Mouse (Mus musculus): ENCODE measurements around the gene Ugt2a2. TPM values are rescaled to one million over a fixed set of nuclear protein-coding genes. Genes with fewer than 3 reads are reported as not detected.
"Not testable (repeated sequence)": the region's sequence is repeated elsewhere in the genome, so short reads cannot be mapped to it uniquely, and the experiment has no call there.

Gene Ugt2a2
- polyA plus RNA-seq, 1 experiment from 2014 or later, result not detected

DNA sequence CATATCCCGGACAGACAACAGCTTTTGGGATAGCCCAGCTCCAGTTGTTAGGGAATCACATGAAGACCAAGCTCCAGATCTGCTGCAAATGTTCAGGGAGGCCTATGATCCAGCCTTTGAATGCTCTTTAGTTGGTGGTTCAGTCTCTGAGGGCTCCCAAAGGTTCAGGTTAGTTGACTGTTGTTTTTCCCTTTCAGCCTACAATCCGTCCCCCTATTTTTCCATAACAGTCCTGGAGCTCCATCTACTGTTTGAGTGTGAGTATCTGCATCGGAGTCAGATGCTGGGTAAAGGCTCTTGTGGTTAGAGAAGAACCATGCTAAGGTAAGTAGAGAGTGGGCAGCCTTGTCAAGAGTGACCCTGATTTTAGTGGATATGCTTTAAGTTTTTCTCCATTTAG lies 45.8 kb downstream of the Ugt2a2 start:
- no peak for ATAC-seq (ENCODE audit: low FRiP score)
- no peak overlapping the region for H3K4me3 ChIP-seq
- WGBS, result 49% methylated on average over 3 of the region's 3 CpGs

DNA sequence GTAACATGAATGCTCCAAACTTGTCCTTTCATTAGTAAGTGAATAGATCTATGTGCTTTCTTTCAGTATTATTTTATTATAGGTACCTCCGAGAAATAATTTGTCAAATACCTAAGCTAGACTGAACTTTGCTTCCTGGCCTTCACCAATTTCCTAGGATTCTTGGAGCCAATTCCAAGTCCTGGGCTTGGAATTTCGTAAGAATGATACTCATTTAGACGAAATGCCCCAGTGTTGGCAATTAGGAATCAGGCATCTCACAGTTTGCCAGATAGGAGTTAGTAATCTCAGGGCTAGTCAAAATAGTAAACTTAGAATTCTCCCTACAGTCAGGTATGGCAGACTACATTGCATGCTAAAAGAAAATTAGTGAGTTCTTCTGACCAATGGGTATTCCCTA lies 56.4 kb downstream of the Ugt2a2 start:
- no peaks in the 10 kb centered on the region for H3K9me3 ChIP-seq (replicated peaks)
- no peak overlapping the region for H3K4me2 ChIP-seq (replicated peaks)
- H3K9ac ChIP-seq, result no peak overlapping the region
- no peak overlapping the region for H3K27ac ChIP-seq
- H3K36me3 ChIP-seq, result no peaks in the 10 kb centered on the region
- no peak for ATAC-seq (ENCODE audit: low FRiP score)
- WGBS, result 84% methylated on average over 3 of the region's 3 CpGs
- H3K4me1 ChIP-seq, result no peaks in the 10 kb centered on the region
- H3K27me3 ChIP-seq, result no peaks in the 10 kb centered on the region
- H3K4me3 ChIP-seq, result no peak overlapping the region

More for the DNA sequence above, 45.8 kb downstream of the Ugt2a2 start:
- Histone ChIP-seq H3K27ac (no peak overlapping the region), H3K4me2 (replicated peaks) (no peak overlapping the region), H3K36me3 (no peaks in the 10 kb centered on the region), H3K27me3 (no peaks in the 10 kb centered on the region), H3K9ac (no peak overlapping the region), H3K9me3 (replicated peaks) (no peaks in the 10 kb centered on the region), H3K4me1 (no peaks in the 10 kb centered on the region)

DNA sequence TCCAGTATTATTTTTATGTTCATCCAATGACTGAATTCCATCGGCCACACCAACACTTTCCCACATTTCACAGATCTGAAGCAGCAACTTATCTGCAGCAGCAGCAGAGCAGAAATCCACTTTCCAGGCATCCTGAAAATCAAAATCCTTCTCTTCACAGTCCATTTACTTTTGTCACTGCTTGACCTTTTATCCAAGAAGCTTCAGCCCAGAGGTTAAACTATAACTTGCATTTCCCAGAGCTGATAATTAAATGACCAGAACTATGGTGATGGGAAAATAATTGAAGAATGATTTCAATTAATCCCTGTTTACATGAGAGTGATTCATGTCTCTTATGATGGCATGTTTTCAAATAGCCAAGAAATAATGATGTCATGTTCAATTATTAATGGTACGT lies 58.0 kb downstream of the Ugt2a2 start, which contains the start of gene Ugt2b38:
TSS of gene Ugt2b38 (minus strand) at position 163 of the 400 bp plus-strand sequence.
- H3K27ac ChIP-seq; H3K36me3 ChIP-seq; H3K4me3 ChIP-seq; H3K4me2 ChIP-seq (replicated peaks); ATAC-seq (ENCODE audit: low FRiP score); H3K4me1 ChIP-seq; H3K9me3 ChIP-seq (replicated peaks); H3K27me3 ChIP-seq; H3K9ac ChIP-seq: not testable (repeated sequence)
- WGBS, result 90% methylated on average over 1 of the region's 2 CpGs

Other genes starting within 250 kb of the Ugt2a2 start
- not detected in 2 replicates for gene Ugt2b37, start 227.5 kb downstream of the Ugt2a2 start, polyA plus RNA-seq (2016; fragmentation: Nextera tagmentation; extraction: Ambion mirVana)
- not detected in 2 replicates for gene Ugt2a3, start 145.1 kb downstream of the Ugt2a2 start, polyA plus RNA-seq (2016; fragmentation: Nextera tagmentation; extraction: Ambion mirVana)
- not detected in 2 replicates for gene Ugt2b38, start 58.1 kb downstream of the Ugt2a2 start, polyA plus RNA-seq (2016; fragmentation: Nextera tagmentation; extraction: Ambion mirVana)
- gene Gm43638, start 4.5 kb upstream of the Ugt2a2 start, polyA plus RNA-seq (2016; fragmentation: Nextera tagmentation; extraction: Ambion mirVana), result not detected in 2 replicates
- gene Ugt2a1, start 8.6 kb upstream of the Ugt2a2 start, polyA plus RNA-seq (2016; fragmentation: Nextera tagmentation; extraction: Ambion mirVana), result not detected in 2 replicates
- not detected in 2 replicates for gene Sult1b1, start 55.9 kb upstream of the Ugt2a2 start, polyA plus RNA-seq (2016; fragmentation: Nextera tagmentation; extraction: Ambion mirVana)
- not detected in 2 replicates for gene Sult1d1, start 86.8 kb upstream of the Ugt2a2 start, polyA plus RNA-seq (2016; fragmentation: Nextera tagmentation; extraction: Ambion mirVana)
- gene Sult1e1, start 109.3 kb upstream of the Ugt2a2 start, polyA plus RNA-seq (2016; fragmentation: Nextera tagmentation; extraction: Ambion mirVana), result not detected in 2 replicates
- gene Csn1s1, start 183.9 kb upstream of the Ugt2a2 start, polyA plus RNA-seq (2016; fragmentation: Nextera tagmentation; extraction: Ambion mirVana), result not detected in 2 replicates
- gene Csn2, start 217.4 kb upstream of the Ugt2a2 start, polyA plus RNA-seq (2016; fragmentation: Nextera tagmentation; extraction: Ambion mirVana), result not detected in 2 replicates

All from hindbrain, embryonic 12.5 days (tissue).